Comparison of ENCODE assay signal across 8 mouse cellular contexts in genomic region chr5:135968781-135969180, GRCm38 (mm10). TPM values are rescaled to one million over a fixed set of nuclear protein-coding genes. Genes with fewer than 3 reads are reported as not detected.
A peak's percentile ranks its signal among the peaks of the same experiment; 100 is the strongest.
DNase-seq lines count a peak whose midpoint lies in the region; ATAC-seq and TF ChIP-seq lines count a peak whose summit lies in the region.

No protein-coding gene starts in this region.

- ATAC-seq in intestine, embryonic 14.5 days (replicated peaks; ENCODE audit: low FRiP score, low TSS enrichment, low read depth), result no peak
- ATAC-seq in intestine, embryonic 15.5 days, result no peak
- ATAC-seq in lung, postnatal 0 days, result no peak
- no peak for ATAC-seq in forebrain, embryonic 16.5 days

- H3K9ac ChIP-seq in intestine, embryonic 14.5 days (ENCODE audit: low read length), result no peak overlapping the region
- no peak overlapping the region for H3K9ac ChIP-seq in intestine, embryonic 15.5 days
- H3K9ac ChIP-seq in lung, postnatal 0 days (replicated peaks; ENCODE audit: low read depth), result no peak overlapping the region
- no peak overlapping the region for H3K9ac ChIP-seq in forebrain, embryonic 16.5 days (replicated peaks; ENCODE audit: low read depth, low read length)

- no peaks in the 10 kb centered on the region; the same call in 1 of the 2 replicates for H3K4me1 ChIP-seq in intestine, embryonic 14.5 days (replicated peaks; ENCODE audit: control insufficient read depth, insufficient read depth, low read length)
- peaks cover 5% of the 10 kb centered on the region; the same call in 1 of the 2 replicates for H3K4me1 ChIP-seq in intestine, embryonic 15.5 days (replicated peaks)
- no peaks in the 10 kb centered on the region for H3K4me1 ChIP-seq in lung, postnatal 0 days (ENCODE audit: insufficient read depth, low read depth, low read length)
- peaks cover 6% of the 10 kb centered on the region; the same call in 1 of the 2 replicates for H3K4me1 ChIP-seq in forebrain, embryonic 16.5 days (replicated peaks; ENCODE audit: control insufficient read depth, insufficient read depth, low read length)

- H3K27me3 ChIP-seq in intestine, embryonic 14.5 days (replicated peaks; ENCODE audit: control insufficient read depth, insufficient read depth, low read length), result no peaks in the 10 kb centered on the region
- H3K27me3 ChIP-seq in intestine, embryonic 15.5 days (replicated peaks), result no peaks in the 10 kb centered on the region
- H3K27me3 ChIP-seq in C2C12 (ENCODE audit: control insufficient read depth, insufficient read depth, insufficient read length), result no peaks in the 10 kb centered on the region
- no peaks in the 10 kb centered on the region for H3K27me3 ChIP-seq in lung, postnatal 0 days (replicated peaks; ENCODE audit: insufficient read depth, low read length)
- H3K27me3 ChIP-seq in forebrain, embryonic 16.5 days (replicated peaks; ENCODE audit: control insufficient read depth, insufficient read depth, low read length), result no peaks in the 10 kb centered on the region

- no peaks in the 10 kb centered on the region for H3K9me3 ChIP-seq in intestine, embryonic 14.5 days (ENCODE audit: control insufficient read depth, low read length)
- H3K9me3 ChIP-seq in intestine, embryonic 15.5 days, result no peaks in the 10 kb centered on the region
- H3K9me3 ChIP-seq in lung, postnatal 0 days (ENCODE audit: low read length), result no peaks in the 10 kb centered on the region
- H3K9me3 ChIP-seq in forebrain, embryonic 16.5 days (ENCODE audit: control insufficient read depth, low read length), result no peaks in the 10 kb centered on the region

- DNase-seq in intestine, embryonic 14.5 days (ENCODE audit: low spot score), result peak; percentile 73
- DNase-seq in 3T3-L1 (ENCODE audit: low read depth, low spot score), result peak; percentile 80
- peak; percentile 42 to 77 for DNase-seq in cerebellum, postnatal 25 days
- no peak for DNase-seq in lung, postnatal 0 days (ENCODE audit: low spot score)
- peak; percentile 43 to 65 for DNase-seq in thymus, postnatal 36 days

- no peak for TF ChIP-seq EP300 in lung, postnatal 0 days (IDR thresholded peaks at IDR 0.05)

- TF ChIP-seq CTCF in C2C12 (IDR thresholded peaks at IDR 0.05; ENCODE audit: control insufficient read depth, insufficient read depth, insufficient read length), result peak; percentile 14
- peak; percentile 72 for TF ChIP-seq CTCF in lung, postnatal 0 days (IDR thresholded peaks at IDR 0.05)

- no peak overlapping the region for H3ac ChIP-seq in C2C12 (ENCODE audit: control insufficient read depth, insufficient read length, low read depth)

- H3K27ac ChIP-seq in intestine, embryonic 14.5 days (ENCODE audit: low read depth), result no peak overlapping the region
- H3K27ac ChIP-seq in intestine, embryonic 15.5 days, result no peak overlapping the region
- no peak overlapping the region for H3K27ac ChIP-seq in lung, postnatal 0 days (ENCODE audit: low read length)
- no peak overlapping the region for H3K27ac ChIP-seq in forebrain, embryonic 16.5 days (ENCODE audit: low read length)

- no peaks in the 10 kb centered on the region for H3K79me3 ChIP-seq in C2C12 (ENCODE audit: low read depth)

- 61% methylated on average over 1 of the region's 1 CpGs for WGBS in intestine, embryonic 14.5 days
- 65% methylated on average over 1 of the region's 1 CpGs for WGBS in intestine, embryonic 15.5 days
- 43% methylated on average over 1 of the region's 1 CpGs for WGBS in lung, postnatal 0 days
- 59% methylated on average over 1 of the region's 1 CpGs for WGBS in forebrain, embryonic 16.5 days

- no peaks in the 10 kb centered on the region for H3K79me2 ChIP-seq in C2C12 (ENCODE audit: control insufficient read depth, insufficient read depth)

- H3K4me3 ChIP-seq in intestine, embryonic 14.5 days (ENCODE audit: low read depth, low read length), result no peak overlapping the region
- no peak overlapping the region for H3K4me3 ChIP-seq in intestine, embryonic 15.5 days (replicated peaks)
- H3K4me3 ChIP-seq in C2C12 (ENCODE audit: insufficient read depth, poor library complexity, severe bottlenecking), result no peak overlapping the region
- H3K4me3 ChIP-seq in lung, postnatal 0 days (ENCODE audit: low read depth, low read length), result no peak overlapping the region
- H3K4me3 ChIP-seq in forebrain, embryonic 16.5 days (replicated peaks; ENCODE audit: low read length), result no peak overlapping the region

- no peaks in the 10 kb centered on the region for H3K36me3 ChIP-seq in intestine, embryonic 14.5 days (ENCODE audit: control insufficient read depth, insufficient read depth, low read length)
- H3K36me3 ChIP-seq in intestine, embryonic 15.5 days, result no peaks in the 10 kb centered on the region
- H3K36me3 ChIP-seq in C2C12 (ENCODE audit: control insufficient read depth, insufficient read depth), result no peaks in the 10 kb centered on the region
- H3K36me3 ChIP-seq in lung, postnatal 0 days (ENCODE audit: insufficient read depth, low read length), result no peaks in the 10 kb centered on the region
- H3K36me3 ChIP-seq in forebrain, embryonic 16.5 days (ENCODE audit: control insufficient read depth, insufficient read depth), result no peaks in the 10 kb centered on the region

- no peak overlapping the region for H3K4me2 ChIP-seq in intestine, embryonic 14.5 days (ENCODE audit: low read length)
- H3K4me2 ChIP-seq in intestine, embryonic 15.5 days (replicated peaks), result no peak overlapping the region
- no peak overlapping the region for H3K4me2 ChIP-seq in lung, postnatal 0 days (replicated peaks; ENCODE audit: low read depth, low read length)
- no peak overlapping the region for H3K4me2 ChIP-seq in forebrain, embryonic 16.5 days (ENCODE audit: low read length)

TF ChIP-seq in C2C12, 6 proteins besides CTCF, POLR2A, EP300 and RAD21:
- no peak for TF ChIP-seq MYOD1 (IDR thresholded peaks at IDR 0.05; ENCODE audit: control insufficient read depth, insufficient read length, low read depth)
- no peak for TF ChIP-seq MYOG (IDR thresholded peaks at IDR 0.05; ENCODE audit: control insufficient read depth, extremely low read depth, insufficient read length)
- no peak for TF ChIP-seq MAX (IDR thresholded peaks at IDR 0.05)
- no peak for TF ChIP-seq FOSL1 (IDR thresholded peaks at IDR 0.05; ENCODE audit: insufficient read depth, low read length, poor library complexity, severe bottlenecking)
- TF ChIP-seq CEBPB (IDR thresholded peaks at IDR 0.05; ENCODE audit: low read depth), result no peak
- no peak for TF ChIP-seq USF1 (IDR thresholded peaks at IDR 0.05; ENCODE audit: low read depth)
TF ChIP-seq in C2C12: peak in this region for 0.

RNA-seq across cellular contexts. Expression of gene Ssc4d, which starts 5.5 kb away (rescaled TPM):
- 2.1 and 2.9 TPM in 2 replicates for polyA plus RNA-seq in intestine, embryonic 14.5 days (2014; fragmentation: Nextera tagmentation; extraction: Ambion mirVana)
- polyA plus RNA-seq in intestine, embryonic 15.5 days (2015; fragmentation: Nextera tagmentation; extraction: Ambion mirVana), result 2.5 and 2.9 TPM in 2 replicates
- 3.6 TPM for polyA plus RNA-seq in C2C12 (2012; fragmentation: generic; extraction: Trizol)
- polyA plus RNA-seq in lung, postnatal 0 days (2015; fragmentation: Nextera tagmentation; extraction: Ambion mirVana), result 1.8 and 2.5 TPM in 2 replicates
- 0.71 and 1.0 TPM in 2 replicates for polyA plus RNA-seq in forebrain, embryonic 16.5 days (2015; fragmentation: Nextera tagmentation; extraction: Ambion mirVana)

RNA-seq across cellular contexts. Expression of gene Zp3, which starts 11.1 kb away (rescaled TPM):
- polyA plus RNA-seq in intestine, embryonic 14.5 days (2014; fragmentation: Nextera tagmentation; extraction: Ambion mirVana), result not detected in 2 replicates
- polyA plus RNA-seq in intestine, embryonic 15.5 days (2015; fragmentation: Nextera tagmentation; extraction: Ambion mirVana), result 0.80 and 1.5 TPM in 2 replicates
- not detected for polyA plus RNA-seq in C2C12 (2012; fragmentation: generic; extraction: Trizol)
- polyA plus RNA-seq in lung, postnatal 0 days (2015; fragmentation: Nextera tagmentation; extraction: Ambion mirVana), result 0.24 and 0.35 TPM in 2 replicates
- polyA plus RNA-seq in forebrain, embryonic 16.5 days (2015; fragmentation: Nextera tagmentation; extraction: Ambion mirVana), result 0.19 TPM in 1 of 2 replicates, not detected in the other

RNA-seq across cellular contexts. Expression of gene Dtx2, which starts 25.8 kb away (rescaled TPM):
- polyA plus RNA-seq in intestine, embryonic 14.5 days (2014; fragmentation: Nextera tagmentation; extraction: Ambion mirVana), result 23.2 and 24.6 TPM in 2 replicates
- 20.8 and 21.4 TPM in 2 replicates for polyA plus RNA-seq in intestine, embryonic 15.5 days (2015; fragmentation: Nextera tagmentation; extraction: Ambion mirVana)
- 20.3 TPM for polyA plus RNA-seq in C2C12 (2012; fragmentation: generic; extraction: Trizol)
- polyA plus RNA-seq in lung, postnatal 0 days (2015; fragmentation: Nextera tagmentation; extraction: Ambion mirVana), result 18.9 and 21.6 TPM in 2 replicates
- polyA plus RNA-seq in forebrain, embryonic 16.5 days (2015; fragmentation: Nextera tagmentation; extraction: Ambion mirVana), result 26.4 and 28.1 TPM in 2 replicates

RNA-seq across cellular contexts. Expression of gene Ywhag, which starts 34.4 kb away (rescaled TPM):
- polyA plus RNA-seq in intestine, embryonic 14.5 days (2014; fragmentation: Nextera tagmentation; extraction: Ambion mirVana), result 93.3 and 95.7 TPM in 2 replicates
- 151 and 154 TPM in 2 replicates for polyA plus RNA-seq in intestine, embryonic 15.5 days (2015; fragmentation: Nextera tagmentation; extraction: Ambion mirVana)
- polyA plus RNA-seq in C2C12 (2012; fragmentation: generic; extraction: Trizol), result 227 TPM
- 75.5 and 87.5 TPM in 2 replicates for polyA plus RNA-seq in lung, postnatal 0 days (2015; fragmentation: Nextera tagmentation; extraction: Ambion mirVana)
- polyA plus RNA-seq in forebrain, embryonic 16.5 days (2015; fragmentation: Nextera tagmentation; extraction: Ambion mirVana), result 870 and 902 TPM in 2 replicates
